Mouse (Mus musculus): ENCODE results near the gene Smndc1. TPM values are rescaled to one million over a fixed set of nuclear protein-coding genes. Genes with fewer than 3 reads are reported as not detected.

Smndc1 gene
- 10 to 100 TPM; 36.9 to 39.7 TPM for total RNA-seq (2021)

DNA sequence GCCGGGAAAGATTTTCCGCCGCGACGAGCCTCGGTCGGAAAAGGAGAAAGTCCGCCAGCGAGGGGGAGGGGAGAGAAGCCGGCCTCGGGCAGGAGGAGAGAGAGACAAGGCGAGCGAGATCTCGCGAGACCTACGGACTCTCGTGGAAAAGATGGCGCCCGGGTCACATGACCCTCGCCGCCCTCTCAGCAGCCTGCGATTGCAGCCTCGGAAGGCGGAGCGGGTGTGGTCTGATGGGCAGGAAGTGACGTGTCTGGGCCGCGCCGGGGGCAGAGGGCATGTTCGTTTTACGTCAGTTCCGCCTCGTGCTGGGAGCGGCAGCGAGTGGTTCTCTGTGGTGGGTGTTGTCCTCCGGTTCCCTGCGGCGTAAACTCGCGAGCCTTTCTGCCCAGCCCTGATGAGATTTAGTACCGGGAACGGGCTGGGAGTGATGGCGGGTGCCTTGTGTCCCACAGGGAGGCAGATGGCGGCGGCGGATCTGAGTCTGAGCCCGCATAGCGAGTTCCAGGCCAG is at the start of gene Smndc1:
Gene Smndc1, minus strand, starts transcription at position 84 of the 513 bp plus-strand sequence.
- peak; percentile 93 to 94 for DNase-seq (ENCODE audit: extremely low spot score in 1 of 2, low spot score in 1 of 2)

DNA sequence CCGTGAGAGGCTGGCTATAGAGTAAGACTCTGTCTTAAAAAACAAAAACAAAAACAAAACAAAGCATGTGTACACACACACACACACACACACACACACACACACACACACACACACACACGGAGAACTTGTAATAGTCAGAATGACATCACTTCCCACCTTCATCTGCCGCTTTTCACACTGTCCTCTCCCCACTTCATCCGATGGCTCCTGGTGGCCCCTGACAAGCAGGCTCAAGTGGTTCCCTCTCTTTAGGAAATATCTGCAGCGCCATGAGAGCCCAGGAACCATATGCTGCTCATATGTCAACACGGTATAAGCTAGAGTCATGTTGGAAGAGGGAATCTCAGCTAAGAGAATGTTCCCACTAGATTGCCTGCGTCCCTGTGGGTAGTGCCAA is 49.0 kb upstream of the Smndc1 start:
- no peak for DNase-seq (ENCODE audit: extremely low spot score in 1 of 2, low spot score in 1 of 2)

DNA sequence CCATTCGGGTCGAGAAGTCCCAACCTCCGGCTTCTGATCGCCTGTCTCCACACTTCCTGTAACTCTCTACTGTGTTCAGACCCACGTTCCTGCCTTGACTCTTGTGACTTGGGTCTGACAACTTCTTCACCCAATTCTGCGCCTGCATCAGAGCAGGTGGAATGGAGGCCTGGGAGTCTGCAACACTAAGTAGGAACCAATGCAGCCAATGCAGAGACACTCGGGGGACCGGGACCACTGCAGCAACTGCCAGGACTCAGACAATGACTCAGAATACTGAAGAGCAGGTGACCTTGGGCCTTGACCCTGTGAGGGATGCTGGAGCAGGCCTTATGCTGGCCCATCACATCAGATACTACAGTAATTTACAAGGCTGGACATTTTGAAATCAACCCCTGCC is 47.6 kb upstream of the Smndc1 start:
- DNase-seq (ENCODE audit: extremely low spot score in 1 of 2, low spot score in 1 of 2) = no peak

DNA sequence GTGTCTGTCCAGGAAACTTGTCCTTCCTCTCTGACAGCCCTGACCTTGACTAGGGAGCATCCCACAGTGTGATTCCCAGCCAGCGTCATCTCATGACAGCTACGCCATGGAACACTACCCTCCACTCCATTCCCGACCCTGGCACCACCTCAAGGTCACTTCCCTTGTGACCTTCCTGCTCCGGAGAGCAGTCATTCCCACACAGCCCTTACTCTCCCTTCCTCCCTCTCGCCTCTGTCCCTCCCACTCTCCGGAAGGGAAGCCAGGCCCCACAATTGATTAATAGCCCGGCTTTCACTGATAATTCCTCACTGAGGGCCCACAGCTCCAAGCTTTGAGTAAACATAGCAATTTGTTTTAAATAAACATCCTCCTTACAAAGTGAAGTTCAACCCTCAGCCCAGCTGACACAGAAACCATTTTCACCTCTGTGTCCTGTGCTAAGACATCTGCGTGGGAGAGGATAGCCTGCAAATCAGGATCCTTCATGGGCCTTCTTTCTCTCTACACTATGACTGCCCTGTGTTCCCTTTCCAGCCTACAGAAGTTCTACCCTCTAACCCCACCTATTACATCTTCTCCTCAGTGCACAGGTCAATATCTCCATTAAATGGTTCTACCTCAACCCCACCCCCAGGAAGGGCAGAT is 47.1 kb upstream of the Smndc1 start:
- no peak for DNase-seq (ENCODE audit: extremely low spot score in 1 of 2, low spot score in 1 of 2)

DNA sequence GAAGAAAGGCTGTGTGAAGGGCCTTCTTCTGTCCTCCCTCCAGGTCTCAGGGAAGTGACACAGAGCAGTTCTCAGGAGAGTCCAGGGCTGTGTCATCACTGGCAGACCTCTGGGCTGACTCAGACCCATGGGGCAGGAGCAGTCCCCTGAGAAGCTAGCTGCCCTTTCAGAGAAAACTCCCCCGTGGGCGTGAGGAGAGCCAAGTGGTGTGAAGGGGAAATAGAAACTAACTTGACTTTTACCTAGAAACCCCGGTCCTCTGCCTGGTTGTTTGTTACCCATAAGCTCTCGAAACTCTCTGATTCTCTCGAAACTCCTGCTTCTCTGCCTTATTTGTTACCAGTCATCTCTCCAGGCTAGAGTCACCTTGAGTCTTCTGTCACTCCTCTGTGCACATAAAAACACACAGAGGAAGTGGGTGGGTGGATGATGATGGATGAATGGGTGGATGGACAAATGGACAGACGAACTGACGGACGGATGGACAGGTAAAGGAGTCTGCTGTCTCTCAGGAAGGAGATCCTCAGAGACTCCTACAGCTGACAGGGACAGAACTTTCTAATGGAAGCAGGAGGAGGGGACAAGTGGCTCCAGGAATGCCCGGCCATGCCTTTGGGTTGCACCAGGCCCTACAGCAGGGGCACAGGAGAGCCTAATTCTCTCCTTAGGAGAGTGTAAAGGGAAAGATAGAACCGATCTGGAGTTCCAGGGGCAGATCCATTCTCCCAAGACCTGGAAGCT is 43.7 kb upstream of the Smndc1 start:
- DNase-seq (ENCODE audit: extremely low spot score in 1 of 2, low spot score in 1 of 2) = no peak

DNA sequence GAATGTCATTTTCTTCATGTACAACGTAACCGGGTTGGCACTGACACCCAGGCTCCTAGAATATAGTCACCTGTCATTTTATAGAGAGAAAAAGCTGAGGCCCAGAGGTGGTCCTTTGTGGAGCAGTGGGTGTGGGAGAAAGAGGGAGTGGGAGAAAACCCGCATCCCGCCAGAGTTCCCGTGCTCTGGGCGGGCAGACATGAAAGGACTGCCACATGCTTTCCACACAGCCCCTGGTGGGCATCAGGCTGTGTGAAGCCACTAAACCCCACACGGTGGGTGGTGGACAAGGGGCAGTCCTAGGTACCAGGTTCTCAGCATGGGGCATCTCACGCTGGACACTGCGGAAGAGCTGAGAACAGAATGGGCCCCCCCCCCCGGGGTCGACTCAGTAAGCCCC is 40.6 kb upstream of the Smndc1 start:
- no peak for DNase-seq (ENCODE audit: extremely low spot score in 1 of 2, low spot score in 1 of 2)

DNA sequence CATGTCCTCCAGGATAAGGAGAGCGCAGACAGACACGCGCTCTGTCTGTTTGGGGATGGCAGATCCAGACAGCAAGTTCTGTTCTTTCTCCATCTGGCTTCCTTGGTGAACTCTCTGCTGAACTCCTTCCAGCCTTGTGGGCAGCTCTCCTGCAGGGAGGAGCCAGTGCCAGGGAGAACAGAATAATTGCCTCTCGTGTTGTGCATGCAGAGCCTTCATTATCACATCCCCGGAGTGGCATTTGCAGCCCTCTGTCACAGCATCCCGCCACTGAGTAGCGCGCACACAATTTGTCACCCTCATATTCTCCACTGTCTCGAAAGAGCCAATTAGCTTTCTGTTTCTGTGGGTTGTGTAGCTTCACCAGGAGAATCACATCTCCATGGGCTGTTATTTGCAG is 40.0 kb upstream of the Smndc1 start:
- DNase-seq (ENCODE audit: extremely low spot score in 1 of 2, low spot score in 1 of 2) = peak in 1 of 2 experiments; percentile 56

DNA sequence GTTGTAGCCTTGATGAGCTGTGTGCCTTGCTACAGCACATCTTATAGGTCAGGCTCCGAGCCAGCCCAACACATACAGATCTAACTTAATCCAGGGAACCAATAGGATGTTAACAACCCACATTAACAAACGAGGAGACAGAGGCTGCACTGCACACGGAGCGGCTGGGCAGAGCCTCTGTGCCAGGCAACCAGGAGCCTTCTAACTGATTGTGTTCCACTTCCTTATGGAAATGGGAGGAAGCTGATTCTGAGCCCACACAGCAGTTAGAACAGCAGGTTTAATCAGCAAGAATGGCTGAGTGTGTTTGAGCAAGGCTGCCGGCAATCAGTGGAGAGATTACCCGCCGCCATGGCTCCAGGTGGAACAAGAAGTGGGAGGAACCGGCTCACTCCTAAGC is 37.4 kb upstream of the Smndc1 start:
- no peak for DNase-seq (ENCODE audit: extremely low spot score in 1 of 2, low spot score in 1 of 2)

DNA sequence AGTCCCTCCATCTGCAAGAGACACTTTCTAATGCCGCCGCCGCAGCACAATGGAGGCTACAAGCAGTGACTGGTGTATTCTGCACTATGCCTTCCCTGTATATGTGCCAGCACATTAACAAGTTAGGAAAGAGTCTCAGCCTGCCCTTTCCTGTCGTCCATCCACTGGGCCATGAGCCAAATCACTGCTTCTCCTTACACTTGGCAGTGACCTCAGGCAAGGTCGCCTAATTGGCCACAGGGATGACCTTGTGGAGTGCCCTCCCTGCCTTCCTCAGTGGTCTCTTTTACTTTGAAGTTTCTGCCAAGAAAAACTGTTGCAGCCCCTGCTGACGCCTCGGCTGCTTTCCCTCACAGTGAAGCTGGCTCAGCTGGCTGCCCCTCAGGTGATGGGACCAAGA is 37.0 kb upstream of the Smndc1 start:
- DNase-seq (ENCODE audit: extremely low spot score in 1 of 2, low spot score in 1 of 2) = no peak

DNA sequence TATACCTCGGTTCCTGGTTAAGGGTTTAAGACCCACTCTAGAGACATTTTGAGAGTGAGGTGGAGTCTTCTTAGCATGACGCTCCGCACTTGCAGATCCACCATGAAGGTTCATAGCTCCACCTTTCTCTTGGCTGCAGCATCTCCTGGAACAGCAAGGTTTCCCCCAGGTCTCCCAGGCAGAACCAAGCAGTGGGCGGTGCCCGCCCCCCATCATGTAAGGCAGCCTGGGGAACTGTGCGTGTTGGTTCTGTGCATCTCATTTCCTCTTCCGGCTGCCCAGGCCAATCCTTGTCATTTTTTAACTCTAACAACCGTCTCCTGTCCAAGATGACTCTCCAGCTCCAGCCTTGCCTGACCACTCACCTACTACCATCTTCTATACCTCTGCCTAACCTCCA is 35.4 kb upstream of the Smndc1 start:
- DNase-seq (ENCODE audit: extremely low spot score in 1 of 2, low spot score in 1 of 2) = no peak

DNA sequence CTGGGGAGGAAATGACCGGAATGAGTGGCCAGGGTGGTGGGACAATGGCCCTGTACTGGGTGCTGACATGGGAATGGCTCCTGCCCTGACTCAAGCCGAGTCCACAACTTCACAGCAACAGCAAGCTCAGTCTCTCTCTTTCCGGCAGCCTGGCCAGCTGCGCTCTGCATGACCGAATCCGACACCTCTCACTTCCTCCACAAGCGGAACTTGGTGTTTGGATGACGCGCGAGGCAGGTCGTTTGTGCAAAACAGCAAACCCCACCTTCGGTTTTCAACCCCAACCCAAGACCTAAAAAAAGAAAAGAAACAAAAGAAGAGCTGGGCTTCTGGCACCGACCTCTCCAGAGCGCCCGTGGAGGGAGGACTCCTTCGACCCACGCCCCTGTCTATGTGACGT is 34.3 kb upstream of the Smndc1 start:
- no peak for DNase-seq (ENCODE audit: extremely low spot score in 1 of 2, low spot score in 1 of 2)

DNA sequence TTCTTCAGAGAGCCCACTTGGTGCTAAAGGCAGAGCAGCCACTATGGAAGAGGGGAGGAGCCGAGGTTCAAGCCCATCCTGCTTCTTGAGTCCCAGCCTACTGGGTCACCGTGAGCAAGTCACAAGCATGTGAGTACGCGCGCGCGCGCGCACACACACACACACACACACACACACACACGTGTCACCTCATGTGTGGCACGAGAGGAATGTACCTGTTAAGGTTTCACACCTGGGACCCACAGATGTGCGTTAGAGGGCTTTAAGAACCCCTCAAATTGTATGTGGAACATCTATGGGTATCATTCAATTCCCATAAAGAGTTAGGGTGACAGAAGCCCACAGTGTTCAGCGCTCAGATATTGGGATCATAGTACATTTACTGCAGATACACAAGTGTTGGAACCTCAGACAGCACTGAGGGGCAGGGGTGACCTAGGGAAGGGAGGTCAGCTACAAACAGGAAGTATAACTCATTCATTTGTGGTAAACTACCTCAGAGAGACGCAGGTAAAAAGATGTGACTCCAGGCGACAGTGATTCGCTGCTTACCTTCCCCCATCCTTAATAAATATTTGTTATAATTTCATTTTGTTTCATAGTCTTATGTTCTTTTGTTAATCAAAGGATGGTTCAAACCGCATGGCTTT is 33.6 kb upstream of the Smndc1 start:
- DNase-seq (ENCODE audit: extremely low spot score in 1 of 2, low spot score in 1 of 2) = no peak

DNA sequence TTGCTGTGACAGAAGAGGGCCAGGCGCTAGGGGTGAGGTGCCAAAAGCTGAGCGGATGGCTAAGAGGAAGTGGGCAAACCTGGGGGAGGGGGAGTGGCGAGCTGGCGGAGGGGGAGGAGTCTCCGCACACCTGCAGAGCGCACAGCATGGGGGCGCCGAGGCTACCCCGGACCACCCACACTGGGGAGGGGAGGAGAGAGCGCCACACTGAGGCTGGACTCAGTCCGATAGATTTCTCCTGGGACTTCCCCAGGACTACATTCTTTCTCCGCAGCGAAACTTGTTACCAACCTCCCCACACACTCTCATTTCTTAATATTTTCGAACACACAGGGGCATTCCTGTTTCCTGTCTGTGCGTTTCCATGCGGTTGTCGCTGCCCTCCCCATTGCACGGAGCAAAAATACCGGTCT is 33.0 kb upstream of the Smndc1 start:
- DNase-seq (ENCODE audit: extremely low spot score in 1 of 2, low spot score in 1 of 2) = no peak

DNA sequence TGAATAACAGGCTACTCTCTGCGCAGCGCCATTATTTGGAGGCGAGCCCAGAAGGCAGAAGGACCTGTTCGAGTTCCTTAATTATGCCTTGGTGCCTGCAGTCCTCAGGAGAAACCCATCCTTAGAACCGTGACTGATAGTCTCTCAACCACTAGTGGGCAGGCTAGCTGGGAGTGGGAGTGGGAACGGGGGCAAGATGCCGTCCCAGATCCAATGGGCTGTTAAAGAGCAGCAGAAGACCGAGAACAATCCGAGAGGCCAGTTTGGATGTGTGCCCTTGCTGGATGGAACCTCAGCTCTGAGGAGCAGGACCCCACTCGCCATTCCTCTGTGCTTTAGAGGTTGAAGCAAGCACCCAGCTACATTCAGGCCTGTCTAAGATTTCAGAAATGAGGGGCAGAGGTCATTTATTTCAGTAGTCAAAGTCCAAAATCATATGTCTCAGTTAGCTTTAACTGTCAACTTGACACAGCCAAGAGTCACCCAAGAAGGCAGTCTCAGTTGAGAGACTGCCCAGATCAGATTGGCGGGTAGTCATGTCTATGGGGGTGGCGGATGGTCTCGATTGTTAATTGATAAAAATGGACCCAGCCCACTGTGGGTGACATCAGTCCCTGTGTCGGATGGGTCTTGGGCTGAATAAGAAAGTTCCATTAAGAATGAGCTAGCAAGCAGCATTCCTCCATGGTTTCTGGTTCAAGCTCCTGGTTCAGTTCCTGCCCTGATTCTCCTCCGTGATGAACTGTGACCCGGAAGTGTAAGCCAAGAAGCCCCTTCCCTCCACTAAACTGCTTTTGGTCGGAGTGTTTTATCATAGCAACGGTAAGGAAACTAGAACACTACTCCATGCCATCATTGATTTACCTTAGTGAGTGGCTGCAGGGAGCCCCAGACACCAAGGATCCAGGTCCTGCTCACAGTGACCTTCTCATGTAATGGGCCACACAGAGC is 32.3 kb upstream of the Smndc1 start:
- no peak for DNase-seq (ENCODE audit: extremely low spot score in 1 of 2, low spot score in 1 of 2)

DNA sequence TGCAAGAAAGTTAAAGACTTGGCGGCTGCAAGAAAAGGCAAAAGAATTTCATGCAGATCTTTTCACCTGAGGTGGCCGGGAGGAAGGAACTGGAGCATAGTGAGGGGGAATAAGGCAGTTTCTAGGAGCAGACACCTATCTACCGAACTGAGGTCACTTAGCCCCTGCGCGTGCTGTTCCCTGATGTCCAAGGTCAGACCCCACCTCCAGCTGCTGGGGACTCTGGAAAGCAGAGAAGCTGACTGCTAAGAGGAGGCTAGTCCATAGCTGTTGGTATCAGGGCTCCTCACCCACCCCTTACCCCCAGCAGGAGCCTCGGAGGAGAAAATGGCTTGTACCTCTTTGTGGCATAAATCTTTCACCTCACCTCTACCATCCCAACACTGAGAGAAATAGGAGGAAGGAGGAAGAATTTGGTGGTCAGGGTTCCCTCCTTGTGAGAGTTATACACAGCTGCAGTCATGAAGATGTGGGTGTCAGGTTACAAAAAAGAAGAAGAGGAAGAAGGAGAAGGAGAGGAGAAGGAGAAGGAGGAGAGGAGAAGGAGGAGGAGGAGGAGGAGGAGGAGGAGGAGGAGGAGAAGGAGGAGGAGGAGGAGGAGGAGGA is 31.3 kb upstream of the Smndc1 start:
- no peak for DNase-seq (ENCODE audit: extremely low spot score in 1 of 2, low spot score in 1 of 2)

DNA sequence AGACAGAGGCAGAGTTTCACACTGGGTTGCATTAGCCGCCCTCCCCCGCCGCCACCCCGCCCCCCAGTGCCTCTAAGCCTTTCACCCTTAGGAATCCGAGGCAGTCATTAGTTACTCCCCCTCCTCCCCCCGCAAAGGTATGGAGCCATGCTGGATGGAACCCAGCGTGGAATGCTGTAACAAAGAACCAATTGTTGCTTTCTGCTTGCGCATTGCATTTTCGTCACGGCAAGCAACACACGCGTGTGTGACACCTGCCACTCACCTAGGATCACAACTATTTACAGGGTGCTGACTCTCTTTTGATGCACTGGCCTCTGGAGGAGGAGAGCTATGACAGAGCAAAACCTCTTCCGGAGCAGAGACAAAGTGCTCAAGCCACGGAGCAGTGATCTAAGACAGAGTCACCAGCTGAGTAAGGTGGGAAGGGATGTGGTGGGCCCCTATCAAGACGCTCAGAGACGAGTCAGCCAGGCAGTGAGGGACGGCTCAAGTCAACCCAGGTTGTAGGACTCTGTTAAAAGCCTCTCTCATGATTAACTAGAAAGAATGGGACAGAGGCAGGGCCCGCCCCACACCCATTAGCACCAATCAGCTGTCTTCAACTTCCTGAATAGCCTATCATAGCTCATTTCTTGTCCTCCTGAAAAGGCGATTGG is 30.7 kb upstream of the Smndc1 start:
- peak in 1 of 2 experiments; percentile 50 for DNase-seq (ENCODE audit: extremely low spot score in 1 of 2, low spot score in 1 of 2)

DNA sequence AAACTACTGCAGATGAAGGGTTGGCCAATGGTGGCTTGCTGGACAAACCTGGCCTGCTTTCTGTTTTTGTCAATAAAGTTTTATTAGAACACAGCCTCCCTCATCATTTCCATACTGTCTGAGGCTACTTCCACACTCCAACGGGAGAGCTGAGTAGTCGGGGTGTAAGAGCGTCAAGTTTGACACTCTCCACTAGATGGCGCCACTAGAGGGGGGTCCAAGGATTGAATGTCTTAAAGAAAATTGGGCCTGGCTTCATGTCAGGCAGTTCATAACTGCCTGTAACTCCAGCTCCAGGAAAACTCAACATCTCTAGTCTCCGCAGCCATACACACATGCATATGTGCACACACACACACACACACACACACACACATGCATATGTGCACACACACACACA is 29.5 kb upstream of the Smndc1 start:
- DNase-seq (ENCODE audit: extremely low spot score in 1 of 2, low spot score in 1 of 2) = peak in 1 of 2 experiments; percentile 53

DNA sequence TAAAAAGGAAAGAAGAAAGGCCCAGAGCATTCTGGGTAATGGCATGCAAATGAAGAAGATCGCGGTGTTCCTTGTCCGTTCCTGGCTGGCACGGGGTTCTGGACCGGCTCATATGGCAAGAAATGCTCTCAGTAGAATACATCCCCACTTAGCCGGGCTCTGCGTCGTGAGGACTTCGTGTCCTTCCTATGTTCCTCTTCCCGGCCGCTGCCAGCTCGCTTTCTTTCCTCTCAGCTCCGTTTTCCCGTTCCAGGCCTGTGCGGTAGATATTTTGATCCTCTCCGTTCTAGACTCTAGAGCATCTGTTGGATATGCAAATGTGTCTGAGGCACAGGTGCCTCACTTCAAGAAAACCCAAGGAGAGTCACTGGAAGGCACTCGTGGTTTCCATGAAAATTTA is 24.8 kb upstream of the Smndc1 start:
- DNase-seq (ENCODE audit: extremely low spot score in 1 of 2, low spot score in 1 of 2) = no peak

DNA sequence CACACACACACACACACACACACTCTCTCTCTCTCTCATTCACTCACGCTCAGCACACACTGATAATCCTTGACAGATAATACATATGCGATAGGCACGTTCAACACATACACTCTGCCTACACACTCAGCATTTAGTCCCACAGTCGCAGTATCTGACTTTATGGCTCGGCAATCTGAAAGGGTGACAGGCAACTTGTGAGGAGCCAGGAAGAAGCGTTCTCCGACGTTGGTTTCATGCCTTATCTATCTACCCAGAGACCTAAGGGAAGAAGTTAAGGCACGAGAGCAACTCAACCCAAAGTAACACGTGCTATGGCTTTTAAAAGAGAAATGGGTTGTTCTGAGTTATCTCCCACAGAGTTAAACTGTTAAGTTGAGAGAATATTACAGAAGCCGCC is 24.3 kb upstream of the Smndc1 start:
- DNase-seq (ENCODE audit: extremely low spot score in 1 of 2, low spot score in 1 of 2) = no peak

Measured in layer of hippocampus, postnatal 25 days (tissue).